14 mouse cellular contexts compared by ENCODE assay signal in genomic region chr17:29113591-29114352, GRCm38 (mm10). TPM values are rescaled to one million over a fixed set of nuclear protein-coding genes. Genes with fewer than 3 reads are reported as not detected.
A peak's percentile ranks its signal among the peaks of the same experiment; 100 is the strongest.
DNase-seq lines count a peak whose midpoint lies in the region; ATAC-seq and TF ChIP-seq lines count a peak whose summit lies in the region.
"Had no signal": no experiment of that assay in that cellular context is flagged by ENCODE, and none has a peak within 500 bp of the region (broad histone marks: within the 10 kb centered on the region; RNA-seq: fewer than 3 reads in every experiment).

TSS of gene Rab44 (plus strand) at chr17:29114145.

- peaks cover 0 to 2% of the 10 kb centered on the region in 2 experiments; a peak in 1 of 4 replicates for H3K4me1 ChIP-seq in liver, embryonic 14.5 days (replicated peaks; ENCODE audit: control insufficient read depth in 2 of 2, insufficient read depth in 2 of 2, low read length in 1 of 2)
- H3K4me1 ChIP-seq: midbrain, embryonic 13.5 days; neural tube, embryonic 12.5 days had no signal

- 0 out of 2 replicates have a peak within 1 kb of the TSS, but pooled peaks have one; percentile 9 for H3K4me2 ChIP-seq in liver, embryonic 14.5 days (ENCODE audit: low read depth)
- H3K4me2 ChIP-seq: heart, embryonic 11.5 days; midbrain, embryonic 13.5 days; neural tube, embryonic 12.5 days had no signal

- 46% methylated on average over 13 of the region's 13 CpGs for WGBS in liver, embryonic 14.5 days (ENCODE audit: insufficient replicate concordance)

- H3K27ac ChIP-seq in liver, embryonic 14.5 days = no peak within 1 kb of the TSS
- H3K27ac ChIP-seq: midbrain, embryonic 13.5 days; neural tube, embryonic 12.5 days had no signal

- ATAC-seq in liver, embryonic 14.5 days (ENCODE audit: insufficient read depth) = no peak
- ATAC-seq: intestine, postnatal 0 days; midbrain, embryonic 13.5 days had no signal

- TF ChIP-seq EP300 in liver, embryonic 14.5 days (IDR thresholded peaks at IDR 0.05; ENCODE audit: low read depth) = no peak

- no peak for TF ChIP-seq CTCF in liver, embryonic 14.5 days (IDR thresholded peaks at IDR 0.05; ENCODE audit: low read depth)

- no peaks in the 10 kb centered on the region for H3K36me3 ChIP-seq in liver, embryonic 14.5 days (replicated peaks; ENCODE audit: control insufficient read depth, insufficient read depth, low read depth)
- H3K36me3 ChIP-seq: midbrain, embryonic 13.5 days; neural tube, embryonic 12.5 days had no signal

- no peaks in the 10 kb centered on the region for H3K27me3 ChIP-seq in liver, embryonic 14.5 days (ENCODE audit: control insufficient read depth, insufficient read depth, low read length)
- H3K27me3 ChIP-seq: midbrain, embryonic 13.5 days; neural tube, embryonic 12.5 days had no signal

- no peak within 1 kb of the TSS for H3K9ac ChIP-seq in liver, embryonic 14.5 days (replicated peaks)
- H3K9ac ChIP-seq: midbrain, embryonic 13.5 days; neural tube, embryonic 12.5 days had no signal

- H3K9me3 ChIP-seq in liver, embryonic 14.5 days (ENCODE audit: control insufficient read depth, low read length) = no peaks in the 10 kb centered on the region
- H3K9me3 ChIP-seq: midbrain, embryonic 13.5 days; neural tube, embryonic 12.5 days had no signal

- DNase-seq in adrenal gland, adult 2 months = peak; percentile 2
- DNase-seq in adrenal gland, postnatal 25 days = no peak
- DNase-seq in thymus, postnatal 4 days = peak; percentile 7
- no peak for DNase-seq in thymus, adult 18-20 months
- DNase-seq in liver, embryonic 14.5 days (ENCODE audit: low read depth in 3 of 3, low spot score in 3 of 3) = no peak
- no peak for DNase-seq in right cerebral cortex, postnatal 36 days (ENCODE audit: low spot score in 2 of 2)
- DNase-seq in retina, postnatal 1 day = no peak
- DNase-seq in left cerebral cortex, adult 8-10 months (ENCODE audit: low spot score in 2 of 2) = no peak
- DNase-seq: cerebellum, adult 11-12 months had no signal

- H3K4me3 ChIP-seq in liver, embryonic 14.5 days (ENCODE audit: insufficient read depth in 1 of 2, low read depth in 2 of 2, low read length in 2 of 2) = peak within 1 kb of the TSS in 1 of 2 experiments; percentile 25; a peak in 1 of 4 replicates
- H3K4me3 ChIP-seq: midbrain, embryonic 13.5 days; neural tube, embryonic 12.5 days had no signal

RNA-seq across cellular contexts. Expression of gene Rab44, which starts in this region (rescaled TPM):
- total RNA-seq in adrenal gland, adult 2 months (2021) = under 1 TPM; 0.14 to 0.62 TPM
- polyA plus RNA-seq in adrenal gland, adult 2 months (2012; rRNA removed) = 0.30 and 0.31 TPM in 2 replicates
- 0.30 and 0.86 TPM in 2 replicates for total RNA-seq in adrenal gland, postnatal 25 days (2021)
- 11.5 and 12.8 TPM in 2 replicates for polyA plus RNA-seq in liver, embryonic 14.5 days (2012; rRNA removed)
- 3.7 and 4.1 TPM in 2 replicates for polyA plus RNA-seq in liver, embryonic 14.5 days (2014; fragmentation: Nextera tagmentation; extraction: Ambion mirVana)
- total RNA-seq in left cerebral cortex, adult 8-10 months (2022) = under 1 TPM in 1 of 4 experiments, not detected in 3; 0.14 TPM
- polyA plus RNA-seq: heart, embryonic 11.5 days; hindbrain, embryonic 11.5 days; midbrain, embryonic 13.5 days had no signal

Comparison
In these comparisons a context has a peak if more than half of its experiments do, and no peak if none do; other contexts are left out.
1. Peak in DNase-seq in adrenal gland, adult 2 months; RNA of the gene not detected or under 1 TPM.